Mouse (Mus musculus): ENCODE results near the gene Atg13. TPM values are rescaled to one million over a fixed set of nuclear protein-coding genes. Genes with fewer than 3 reads are reported as not detected.
A peak's percentile ranks its signal among the peaks of the same experiment; 100 is the strongest.

The Atg13 gene
- total RNA-seq, 4 experiments from 2014 or later, result 50.7 to 59.6 (median 55.4) TPM

- DNase-seq (ENCODE audit: low spot score), result peak; percentile 13
Observed at GRCm38 (mm10) chr2:91649152-91649551, 61.2 kb downstream of the Atg13 start.

GRCm38 (mm10) chr2:91646733-91647132, 63.6 kb downstream of the Atg13 start:
- peak; percentile 23 for DNase-seq (ENCODE audit: low spot score)

GRCm38 (mm10) chr2:91645811-91646210, 64.6 kb downstream of the Atg13 start:
- no peak for DNase-seq (ENCODE audit: low spot score)

GRCm38 (mm10) chr2:91645354-91645753, 65.0 kb downstream of the Atg13 start:
- DNase-seq (ENCODE audit: low spot score), result no peak

- no peak for DNase-seq (ENCODE audit: low spot score)
Observed at GRCm38 (mm10) chr2:91644021-91644420, 66.4 kb downstream of the Atg13 start.

DNA sequence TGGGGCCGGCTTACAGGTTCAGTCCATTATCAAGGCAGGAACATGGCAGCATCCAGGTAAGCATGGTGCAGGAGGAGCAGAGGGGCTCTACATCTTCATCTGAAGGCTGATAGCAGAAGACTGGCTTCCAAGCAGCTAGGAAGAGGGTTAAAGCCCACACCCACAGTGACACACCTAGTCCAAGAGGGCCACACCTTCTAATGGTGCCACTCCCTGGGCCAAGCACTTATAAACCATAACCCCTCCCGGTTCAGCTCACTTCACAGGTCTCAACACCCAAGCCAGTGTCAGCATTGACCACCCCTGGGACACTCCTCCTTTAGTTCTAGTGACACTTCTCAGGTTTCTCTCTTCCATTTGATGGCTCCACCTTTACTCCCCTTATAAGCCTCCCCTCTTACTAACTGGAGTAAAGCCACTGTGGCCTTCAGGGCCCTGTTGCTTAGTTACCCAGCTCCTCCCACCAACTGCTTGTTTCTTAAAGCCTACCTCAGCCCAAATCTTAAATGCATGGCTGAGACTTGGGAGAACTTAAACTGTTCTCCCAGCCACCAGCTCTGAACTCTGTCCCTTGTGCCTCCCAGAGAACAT, 67.5 kb downstream of the Atg13 start:
- no peak for DNase-seq (ENCODE audit: low spot score)

DNA sequence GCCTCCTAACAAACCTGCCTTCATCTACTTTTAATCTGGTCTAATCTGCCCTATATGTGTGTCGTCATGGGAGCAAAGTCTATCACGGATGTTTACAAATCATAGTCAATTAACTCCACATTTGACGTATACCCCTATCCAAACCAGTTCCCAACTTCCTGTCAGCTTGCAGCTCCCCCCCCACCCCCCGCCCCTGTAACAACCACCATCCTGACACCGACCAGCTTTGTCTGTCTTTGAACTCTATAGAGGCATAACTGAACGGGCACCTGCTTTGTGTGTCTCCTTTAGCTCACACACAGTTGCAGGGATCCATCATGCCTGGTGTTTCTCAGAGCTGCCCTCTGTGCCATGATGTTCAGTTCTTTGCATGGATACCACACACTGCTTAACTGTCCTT, 71.4 kb downstream of the Atg13 start:
- DNase-seq (ENCODE audit: low spot score), result no peak

- no peak for DNase-seq (ENCODE audit: low spot score)
Observed at GRCm38 (mm10) chr2:91636727-91637338, 73.5 kb downstream of the Atg13 start.

GRCm38 (mm10) chr2:91636229-91636628, 74.1 kb downstream of the Atg13 start, which contains the start of gene F2:
F2 (minus strand) TSS chr2:91636414.
- DNase-seq (ENCODE audit: low spot score), result no peak

DNA sequence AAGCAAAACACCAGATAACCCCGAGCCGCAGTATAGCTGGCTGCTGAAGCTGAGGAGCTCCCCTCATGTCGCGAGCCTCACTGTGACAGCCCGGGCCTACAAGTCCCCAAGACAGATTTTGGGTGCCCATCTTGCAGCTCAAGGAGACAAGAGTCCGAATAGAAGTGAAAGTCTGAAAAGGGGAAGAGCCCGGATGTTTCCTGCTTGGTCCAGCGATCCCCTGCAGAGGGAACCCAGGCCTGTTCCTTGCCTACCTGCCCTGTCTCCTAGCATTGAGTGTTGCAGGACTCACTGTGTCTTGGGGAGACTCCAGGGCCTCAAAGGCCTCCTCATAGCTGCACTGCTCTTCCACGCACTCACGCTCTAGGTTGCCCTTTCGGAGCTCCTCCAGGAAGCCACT, 74.9 kb downstream of the Atg13 start:
- no peak for DNase-seq (ENCODE audit: low spot score)

GRCm38 (mm10) chr2:91634841-91635240, 75.5 kb downstream of the Atg13 start:
- no peak for DNase-seq (ENCODE audit: low spot score)

- no peak for DNase-seq (ENCODE audit: low spot score)
Observed at GRCm38 (mm10) chr2:91633334-91633977, 76.9 kb downstream of the Atg13 start.

DNA sequence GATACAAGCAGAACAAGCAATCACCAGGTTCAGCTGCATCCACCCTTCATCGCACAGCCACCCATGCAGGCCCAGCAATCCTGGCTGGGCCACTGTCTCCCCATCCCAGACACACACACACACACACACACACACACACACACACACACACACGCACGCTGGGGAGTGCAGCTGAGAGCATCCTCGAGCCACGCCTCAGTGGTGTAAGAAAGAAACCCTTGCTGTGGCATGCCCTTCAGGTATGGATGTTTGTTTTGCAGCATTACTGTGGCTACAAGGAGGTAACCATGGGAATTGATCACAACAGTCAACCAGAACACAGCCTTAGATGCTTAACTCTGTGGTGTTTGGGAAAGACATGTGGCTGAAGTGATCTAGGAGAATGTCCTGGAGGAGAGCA, 78.1 kb downstream of the Atg13 start:
- no peak for DNase-seq (ENCODE audit: low spot score)

GRCm38 (mm10) chr2:91631826-91632225, 78.5 kb downstream of the Atg13 start:
- DNase-seq (ENCODE audit: low spot score), result no peak

DNA sequence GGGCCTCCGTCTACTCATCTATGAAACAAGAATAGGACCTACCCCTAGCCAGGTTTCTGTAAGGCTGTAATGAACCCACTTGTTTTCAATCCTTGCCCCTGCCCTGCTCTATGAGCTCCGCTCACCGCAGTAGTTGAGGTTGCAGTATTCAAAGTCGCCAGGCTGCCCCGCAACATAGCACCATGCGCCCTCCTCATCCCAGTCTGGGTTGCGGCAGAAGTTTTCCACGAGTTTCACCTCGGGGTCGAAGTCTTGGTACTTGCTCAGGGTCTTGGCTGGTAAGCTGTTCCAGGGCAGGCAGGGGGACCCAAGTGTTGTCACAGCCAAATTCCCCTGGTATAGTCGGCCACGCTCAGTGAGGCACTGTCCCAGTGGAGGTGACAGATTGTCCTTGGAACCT, 80.0 kb downstream of the Atg13 start:
- DNase-seq (ENCODE audit: low spot score), result no peak

GRCm38 (mm10) chr2:91629682-91630081, 80.7 kb downstream of the Atg13 start:
- DNase-seq (ENCODE audit: low spot score), result no peak

GRCm38 (mm10) chr2:91628171-91628570, 82.2 kb downstream of the Atg13 start:
- DNase-seq (ENCODE audit: low spot score), result no peak

DNA sequence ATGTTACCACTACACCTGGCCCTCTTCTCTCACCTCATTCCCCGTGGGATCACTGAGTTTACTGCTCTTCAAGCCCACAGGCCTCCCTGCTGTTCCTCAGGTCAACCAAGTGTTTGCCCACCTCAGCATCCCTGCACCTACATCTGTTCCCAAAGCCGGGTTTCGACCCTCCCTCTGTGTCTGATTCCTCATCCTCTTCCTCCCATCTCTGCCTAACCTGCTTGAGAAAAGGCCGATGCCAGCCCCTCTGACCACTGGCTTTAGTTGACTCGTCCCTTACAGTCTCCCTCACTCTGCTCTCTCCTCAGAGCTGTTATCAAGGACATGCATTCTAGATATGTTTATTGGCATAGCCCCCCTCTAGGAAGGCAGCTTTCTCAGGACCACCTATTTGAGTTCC, 82.9 kb downstream of the Atg13 start:
- no peak for DNase-seq (ENCODE audit: low spot score)

Other genes with a start within 250 kb of the Atg13 start
- gene Ckap5, start 183.8 kb downstream of the Atg13 start, total RNA-seq (2022), result 10 to 100 TPM; 44.4 to 51.3 (median 46.8) TPM
- gene F2, start 74.2 kb downstream of the Atg13 start, total RNA-seq (2022), result under 1 TPM in 2 of 4 experiments, not detected in 2; 0.16 to 0.25 TPM
- gene Zfp408, start 60.8 kb downstream of the Atg13 start, total RNA-seq (2022), result 1 to 10 TPM; 2.6 to 4.1 (median 2.9) TPM
- 10 to 100 TPM; 20.6 to 24.6 (median 22.2) TPM for gene Arhgap1, start 60.7 kb downstream of the Atg13 start, total RNA-seq (2022)
- 1 to 10 TPM; 5.8 to 8.5 (median 6.5) TPM for gene Harbi1, start 276 bp upstream of the Atg13 start, total RNA-seq (2022)
- 10 to 100 TPM; 16.2 to 18.1 (median 16.6) TPM for gene Ambra1, start 19.6 kb upstream of the Atg13 start, total RNA-seq (2022)
- not detected for gene Chrm4, start 216.7 kb upstream of the Atg13 start, total RNA-seq (2022)
- 1 to 10 TPM; 1.5 to 4.3 (median 3.4) TPM for gene Mdk, start 221.7 kb upstream of the Atg13 start, total RNA-seq (2022)
- gene Gm9821, start 235.1 kb upstream of the Atg13 start, total RNA-seq (2022), result not detected

Data from heart, adult 8-10 months (tissue).